Mouse (Mus musculus) stomach, postnatal 0 days (tissue): ENCODE data around the gene Cmip. TPM values are rescaled to one million over a fixed set of nuclear protein-coding genes. Genes with fewer than 3 reads are reported as not detected.

Experiments
- ATAC-seq: fragments of 200-750 bp; cut with Nextera tagmentation; 2 replicates; pipeline ENCODE4 v1.8.0; 2017; ENCODE audit not compliant: low FRiP score, low TSS enrichment
- DNase-seq: peaks from one replicate; pipeline ENCODE4 v3.0.0-alpha.2; 2016; ENCODE audit warnings: low spot score
- H3K27ac ChIP-seq: fragments of 300-500 bp; sonication (generic); replicated peaks from 2 replicates; pipeline ENCODE4 v1.5.1; 2014; ENCODE audit warnings: mild to moderate bottlenecking, control low read depth
- H3K27me3 ChIP-seq: fragments of 300-500 bp; sonication (generic); 2 replicates; pipeline ENCODE4 v1.6.1; 2014; ENCODE audit warnings: low read length; ENCODE audit not compliant: control insufficient read depth, insufficient read depth
- H3K36me3 ChIP-seq: fragments of 300-500 bp; sonication (generic); 2 replicates; pipeline ENCODE4 v1.6.1; 2014; ENCODE audit warnings: low read length, mixed read lengths; ENCODE audit not compliant: control insufficient read depth, insufficient read depth
- H3K4me1 ChIP-seq: fragments of 300-500 bp; sonication (generic); replicated peaks from 2 replicates; pipeline ENCODE4 v1.6.1; 2014; ENCODE audit warnings: antibody characterized with exemption; ENCODE audit not compliant: control insufficient read depth, insufficient read depth
- H3K4me2 ChIP-seq: fragments of 300-500 bp; sonication (generic); replicated peaks from 2 replicates; pipeline ENCODE4 v1.6.1; 2014; ENCODE audit warnings: low read depth, mild to moderate bottlenecking, control low read depth, moderate library complexity
- H3K4me3 ChIP-seq: fragments of 300-500 bp; sonication (generic); 2 replicates; pipeline ENCODE4 v1.5.1; 2014; ENCODE audit warnings: low read depth, low read length, control low read depth
- H3K9ac ChIP-seq: fragments of 300-500 bp; sonication (generic); 2 replicates; pipeline ENCODE4 v1.6.1; 2014; ENCODE audit warnings: mild to moderate bottlenecking, low read length, control low read depth, mixed read lengths
- H3K9me3 ChIP-seq: fragments of 300-500 bp; sonication (generic); 2 replicates; pipeline ENCODE4 v1.6.1; 2016; ENCODE audit warnings: low read length; ENCODE audit not compliant: control insufficient read depth
- CTCF ChIP-seq: IDR thresholded peaks from 2 replicates; pipeline ENCODE4 v1.5.1; 2016; ENCODE audit warnings: antibody characterized with exemption, low read depth, mild to moderate bottlenecking, moderate library complexity
- EP300 ChIP-seq: optimal IDR thresholded peaks from 2 replicates; pipeline ENCODE3; 2016; ENCODE audit warnings: antibody characterized with exemption
- WGBS: fragments of 180-500 bp; shearing (Covaris S2); extraction: QIAGEN DNeasy Blood & Tissue Kit; methylation state at CpG from one replicate; pipeline ENCODE4 v1.1.7; 2014; 5-methylcytosine and 5-hydroxymethylcytosine counted together
- microRNA-seq: library from miRNA; unstranded; fragments of <30 nt; microRNA quantifications from one replicate; pipeline ENCODE4, GENCODE M21; 2016
- polyA plus RNA-seq: library from polyadenylated mRNA; unstranded; fragments of >200 nt; fragmentation: Nextera tagmentation; extraction: Ambion mirVana; gene quantifications from 2 replicates; pipeline ENCODE4 v1.2.1, GENCODE M21; 2015

Cmip gene
- polyA plus RNA-seq, 1 experiment from 2014 or later: 19.9 TPM

DNA sequence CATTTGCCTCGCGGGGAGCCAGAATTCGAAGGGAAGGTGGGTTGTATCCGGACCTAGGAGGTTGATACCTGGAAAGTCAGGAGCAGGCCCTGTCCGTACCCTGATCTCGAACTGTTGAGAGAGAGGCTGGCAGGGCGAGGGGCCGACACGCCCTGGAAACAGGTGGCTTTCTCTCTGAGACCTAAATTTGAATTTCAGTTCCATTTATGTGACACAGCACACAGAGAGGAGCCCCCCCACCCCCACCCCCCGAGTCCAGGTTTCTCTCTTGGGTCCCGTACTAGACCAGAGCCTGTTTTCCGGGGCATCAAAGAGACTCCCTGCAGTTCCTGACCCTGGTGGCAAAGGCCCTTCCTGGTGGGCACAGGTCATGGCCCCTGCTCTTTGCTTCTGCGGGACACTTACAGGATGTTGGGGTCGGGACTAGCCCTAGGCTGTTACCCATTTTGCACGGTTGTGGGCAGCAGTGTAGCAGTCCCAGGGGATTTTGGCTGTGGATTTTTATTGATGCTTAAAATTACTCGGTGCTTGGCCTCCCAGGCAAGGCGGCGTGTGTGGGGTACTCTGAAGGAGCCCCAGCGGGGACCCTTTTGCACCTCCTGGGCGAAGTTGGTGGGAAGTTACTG lies 242.2 kb downstream of the Cmip start:
- Histone ChIP-seq H3K9me3 (no peaks in the 10 kb centered on the region), H3K36me3 (no peaks in the 10 kb centered on the region), H3K27ac (no peak overlapping the region), H3K4me3 (peak overlapping the region; percentile 62), H3K4me2 (peak overlapping the region; percentile 100), H3K9ac (no peak overlapping the region), H3K4me1 (no peaks in the 10 kb centered on the region), H3K27me3 (no peaks in the 10 kb centered on the region; the same call in 1 of the 2 replicates)
- no peak for DNase-seq
- TF ChIP-seq EP300 (no peak), CTCF (no peak)
- ATAC-seq: peak; percentile 6; the same call in 1 of the 2 replicates
- 20% methylated on average over 20 of the region's 20 CpGs for WGBS

DNA sequence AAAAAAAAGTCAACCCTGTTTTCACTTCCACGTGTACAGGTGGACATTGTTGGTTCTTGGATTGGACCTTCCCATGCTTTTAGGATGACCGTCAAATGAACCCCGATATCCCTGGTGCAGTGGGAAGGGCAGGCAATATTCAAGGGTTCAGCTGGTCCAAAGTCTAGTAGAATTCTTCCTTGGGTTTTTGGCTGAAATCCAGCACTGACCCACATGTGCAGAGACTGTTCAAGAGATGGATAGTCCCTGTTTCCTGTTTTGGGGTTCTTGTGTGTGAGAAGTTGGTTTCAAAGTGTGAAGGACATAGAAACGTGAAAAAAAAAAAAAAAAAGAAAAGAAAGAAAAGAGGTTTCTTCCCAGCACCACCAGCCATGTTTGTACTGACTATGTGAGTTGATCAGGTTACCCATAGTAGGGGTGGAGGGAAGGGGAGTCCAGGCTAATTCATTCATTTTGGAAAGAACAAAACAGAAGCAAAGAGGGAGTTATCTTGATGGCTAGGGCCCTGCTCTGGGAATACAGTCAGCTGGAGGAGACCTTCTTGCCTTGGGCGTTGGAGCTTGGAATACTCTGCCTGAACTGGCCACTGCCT lies 243.5 kb downstream of the Cmip start:
- ATAC-seq (no peak), DNase-seq (no peak)
- H3K9me3 ChIP-seq: no peaks in the 10 kb centered on the region
- H3K9ac ChIP-seq: no peak overlapping the region
- H3K36me3 ChIP-seq: no peaks in the 10 kb centered on the region
- H3K4me1 ChIP-seq: no peaks in the 10 kb centered on the region
- H3K27me3 ChIP-seq: no peaks in the 10 kb centered on the region; the same call in 1 of the 2 replicates
- no peak overlapping the region for H3K27ac ChIP-seq
- no peak overlapping the region for H3K4me3 ChIP-seq
- 70% methylated on average over 5 of the region's 5 CpGs for WGBS
- no peak overlapping the region for H3K4me2 ChIP-seq
- TF ChIP-seq CTCF: no peak
- no peak for TF ChIP-seq EP300

GRCm38 (mm10) chr8:117501323-117501722 lies 244.5 kb downstream of the Cmip start:
- H3K9ac ChIP-seq: no peak overlapping the region
- no peak overlapping the region for H3K27ac ChIP-seq
- 89% methylated on average over 6 of the region's 6 CpGs for WGBS
- H3K27me3 ChIP-seq: no peaks in the 10 kb centered on the region; the same call in 1 of the 2 replicates
- no peak overlapping the region for H3K4me2 ChIP-seq
- no peak for ATAC-seq
- DNase-seq: no peak
- H3K36me3 ChIP-seq: no peaks in the 10 kb centered on the region
- no peaks in the 10 kb centered on the region for H3K9me3 ChIP-seq
- H3K4me3 ChIP-seq: no peak overlapping the region
- H3K4me1 ChIP-seq: no peaks in the 10 kb centered on the region
- no peak for TF ChIP-seq CTCF
- TF ChIP-seq EP300: no peak

DNA sequence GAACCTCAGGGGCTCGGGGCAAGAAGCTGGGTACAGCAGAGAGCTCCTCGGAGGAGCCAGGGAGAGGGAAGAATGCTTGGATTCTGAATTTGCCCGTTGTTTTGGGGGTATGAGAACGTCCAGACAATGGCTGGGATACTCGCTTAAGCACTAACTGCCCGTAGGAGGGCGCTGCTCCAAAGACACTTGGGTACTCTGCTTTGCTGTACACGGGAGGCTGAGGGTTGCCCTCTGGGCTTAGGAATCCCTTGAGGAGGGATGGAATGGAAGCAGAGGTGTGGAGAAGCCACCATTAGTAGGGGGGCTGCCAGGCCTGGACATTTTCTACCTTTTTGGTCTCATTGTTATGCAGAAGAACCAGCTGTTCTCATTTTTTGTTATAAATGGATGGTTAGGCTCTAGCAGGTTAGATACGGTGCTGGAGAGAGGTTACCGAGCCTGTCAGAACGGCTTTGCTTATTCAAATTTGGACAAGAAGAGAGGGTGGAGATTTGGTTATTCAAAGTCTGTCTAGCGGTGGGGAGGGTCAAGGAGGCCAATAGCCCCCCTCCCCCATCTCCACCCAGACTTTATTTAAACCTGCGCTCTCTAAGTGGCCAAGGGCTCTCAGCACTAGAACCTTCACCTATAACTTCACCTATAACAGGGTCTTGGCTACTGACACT lies 246.7 kb downstream of the Cmip start:
- Histone ChIP-seq H3K4me2 (no peak overlapping the region), H3K9ac (no peak overlapping the region), H3K27ac (no peak overlapping the region), H3K4me3 (no peak overlapping the region), H3K27me3 (no peaks in the 10 kb centered on the region), H3K4me1 (no peaks in the 10 kb centered on the region), H3K9me3 (no peaks in the 10 kb centered on the region), H3K36me3 (no peaks in the 10 kb centered on the region)
- ATAC-seq (no peak), DNase-seq (no peak)
- no peak for TF ChIP-seq CTCF
- TF ChIP-seq EP300: no peak
- WGBS: 63% methylated on average over 13 of the region's 13 CpGs

GRCm38 (mm10) chr8:117507703-117508102 lies 250.8 kb downstream of the Cmip start:
- H3K27me3 ChIP-seq: no peaks in the 10 kb centered on the region
- no peaks in the 10 kb centered on the region for H3K9me3 ChIP-seq
- H3K9ac ChIP-seq: no peak overlapping the region
- DNase-seq (no peak), ATAC-seq (no peak)
- no peaks in the 10 kb centered on the region for H3K4me1 ChIP-seq
- no peak overlapping the region for H3K4me3 ChIP-seq
- no peaks in the 10 kb centered on the region for H3K36me3 ChIP-seq
- TF ChIP-seq CTCF (no peak), EP300 (no peak)
- WGBS: 83% methylated on average over 8 of the region's 8 CpGs
- H3K4me2 ChIP-seq: no peak overlapping the region
- no peak overlapping the region for H3K27ac ChIP-seq

Small RNAs within 50 kb of the gene (microRNA-seq; reads per million reads assigned to microRNA genes)
- gene Mir7077 (not detected), gene Mir7078 (not detected)

Other genes with a start within 250 kb of the Cmip start
- 0.08 TPM in 1 of 2 replicates, not detected in the other for gene Pkd1l2, start 174.6 kb upstream of the Cmip start, polyA plus RNA-seq
- gene Bco1, start 161.2 kb upstream of the Cmip start, polyA plus RNA-seq: 0.49 and 0.53 TPM in 2 replicates
- gene Gan, start 98.9 kb upstream of the Cmip start, polyA plus RNA-seq: 1.5 and 2.4 TPM in 2 replicates
- gene Plcg2, start 241.2 kb downstream of the Cmip start, polyA plus RNA-seq: 2.3 and 2.4 TPM in 2 replicates